Mouse (Mus musculus) heart, embryonic 15.5 days (tissue): ENCODE data around the gene Lcn2. TPM values are rescaled to one million over a fixed set of nuclear protein-coding genes. Genes with fewer than 3 reads are reported as not detected.

Experiments used
- ATAC-seq: fragments of 200-750 bp; cut with Nextera tagmentation; replicated peaks from 2 replicates; pipeline ENCODE4 v1.8.0; 2017; ENCODE audit warnings: low read depth, moderate TSS enrichment; ENCODE audit not compliant: insufficient number of reproducible peaks, insufficient read depth, low FRiP score
- H3K27ac ChIP-seq: fragments of 300-500 bp; sonication (generic); 2 replicates; pipeline ENCODE4 v1.5.1; 2015; ENCODE audit warnings: mild to moderate bottlenecking, inconsistent platforms
- H3K27me3 ChIP-seq: fragments of 300-500 bp; sonication (generic); 2 replicates; pipeline ENCODE4 v1.6.1; 2015; ENCODE audit warnings: inconsistent platforms
- H3K36me3 ChIP-seq: fragments of 300-500 bp; sonication (generic); 2 replicates; pipeline ENCODE4 v1.6.1; 2015; ENCODE audit warnings: mild to moderate bottlenecking, inconsistent platforms
- H3K4me1 ChIP-seq: fragments of 300-500 bp; sonication (generic); replicated peaks from 2 replicates; pipeline ENCODE4 v1.6.1; 2015; ENCODE audit warnings: inconsistent platforms
- H3K4me2 ChIP-seq: fragments of 300-500 bp; sonication (generic); 2 replicates; pipeline ENCODE4 v1.6.1; 2015; ENCODE audit warnings: inconsistent platforms, mild to moderate bottlenecking, moderate library complexity
- H3K4me3 ChIP-seq: fragments of 300-500 bp; sonication (generic); 2 replicates; pipeline ENCODE4 v1.5.1; 2015; ENCODE audit warnings: mild to moderate bottlenecking, inconsistent platforms
- H3K9ac ChIP-seq: fragments of 300-500 bp; sonication (generic); 2 replicates; pipeline ENCODE4 v1.6.1; 2015; ENCODE audit warnings: mild to moderate bottlenecking, inconsistent platforms
- H3K9me3 ChIP-seq: fragments of 300-500 bp; sonication (generic); replicated peaks from 2 replicates; pipeline ENCODE4 v1.6.1; 2016; ENCODE audit warnings: inconsistent platforms
- WGBS: fragments of 180-500 bp; shearing (Covaris S2); methylation state at CpG from one replicate; pipeline ENCODE4 v1.1.7; 2015; ENCODE audit warnings: mixed read lengths; 5-methylcytosine and 5-hydroxymethylcytosine counted together
- polyA plus RNA-seq: library from polyadenylated mRNA; unstranded; fragments of >200 nt; fragmentation: Nextera tagmentation; extraction: Ambion mirVana; gene quantifications from 2 replicates; pipeline ENCODE4 v1.2.1, GENCODE M21; 2015

Gene Lcn2
- polyA plus RNA-seq: 2.2 and 2.8 TPM in 2 replicates

DNA sequence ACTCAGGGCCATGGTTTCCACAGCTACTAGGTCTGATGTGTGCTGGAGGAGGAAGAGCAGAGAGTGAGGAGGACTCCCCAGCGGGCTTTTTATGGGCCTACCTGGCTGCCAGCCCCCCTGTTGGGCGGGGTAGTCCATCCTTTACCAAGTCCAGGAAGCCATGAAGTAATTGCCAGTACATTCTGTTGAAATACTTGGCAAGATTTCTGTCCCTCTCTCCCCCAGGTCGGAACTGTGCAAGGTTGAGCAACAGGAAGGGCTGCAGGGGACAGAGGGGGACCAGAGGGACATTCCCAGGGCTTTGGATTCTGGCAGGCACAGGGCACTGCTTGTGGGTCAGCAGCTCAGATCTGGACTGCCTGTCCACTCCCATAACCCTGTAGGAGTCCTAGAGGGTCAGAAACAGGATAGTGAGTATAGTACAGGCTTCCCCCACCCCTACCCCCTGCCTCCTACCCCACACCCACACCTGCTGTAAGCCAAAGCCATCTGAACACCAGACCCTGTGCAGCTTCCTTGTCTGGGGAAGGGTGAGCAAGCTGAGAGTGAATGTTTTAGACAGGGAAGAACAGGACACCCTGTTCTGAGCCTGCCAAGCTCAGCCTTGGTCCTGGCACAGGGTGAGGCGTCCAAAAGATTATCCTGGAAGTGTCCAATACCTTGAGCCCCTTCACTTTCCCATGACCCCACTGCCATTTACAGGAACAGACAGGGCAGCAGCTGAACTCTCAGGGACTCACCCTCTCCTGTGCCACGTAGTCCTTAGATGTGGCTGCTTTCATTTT, at the start of gene Lcn2:
Lcn2 (minus strand) TSS at position 547 of the 785 bp plus-strand sequence.
- Histone ChIP-seq H3K4me3 (no peak within 1 kb of the TSS), H3K9ac (no peak within 1 kb of the TSS), H3K9me3 (no peaks in the 10 kb centered on the region), H3K4me1 (peaks cover 8% of the 10 kb centered on the region), H3K27ac (no peak within 1 kb of the TSS), H3K36me3 (no peaks in the 10 kb centered on the region), H3K4me2 (no peak within 1 kb of the TSS), H3K27me3 (peaks cover 7% of the 10 kb centered on the region; the same call in 1 of the 2 replicates)
- ATAC-seq: no peak
- 56% methylated on average over 5 of the region's 5 CpGs for WGBS

DNA sequence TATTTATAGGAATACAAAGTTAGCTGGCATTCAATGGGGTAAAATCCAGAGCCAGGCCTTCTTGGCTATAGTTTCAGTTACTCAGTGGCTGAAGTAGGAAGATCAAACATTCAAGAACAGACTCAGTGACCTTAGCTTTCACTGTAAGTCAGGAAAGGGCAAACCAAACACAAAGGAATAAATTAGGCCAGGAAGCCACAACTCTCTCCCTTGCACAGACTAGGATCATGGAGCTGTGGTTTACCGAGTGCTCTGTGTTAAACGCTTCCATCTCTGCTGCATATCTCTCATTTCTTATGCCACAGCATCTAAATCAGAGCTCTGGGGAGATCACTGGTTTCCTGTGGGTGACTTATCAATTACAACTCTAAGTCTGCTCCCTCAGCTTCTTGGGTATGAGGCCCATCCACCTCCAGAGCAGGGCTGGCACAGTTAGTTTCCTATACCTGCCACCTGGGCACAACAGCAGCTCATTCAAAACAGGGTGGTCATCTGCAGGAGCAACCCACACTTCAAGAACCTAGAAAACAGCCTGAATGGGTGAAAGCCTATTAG, 49.6 kb upstream of the Lcn2 start:
- 70% methylated on average over 2 of the region's 2 CpGs for WGBS

DNA sequence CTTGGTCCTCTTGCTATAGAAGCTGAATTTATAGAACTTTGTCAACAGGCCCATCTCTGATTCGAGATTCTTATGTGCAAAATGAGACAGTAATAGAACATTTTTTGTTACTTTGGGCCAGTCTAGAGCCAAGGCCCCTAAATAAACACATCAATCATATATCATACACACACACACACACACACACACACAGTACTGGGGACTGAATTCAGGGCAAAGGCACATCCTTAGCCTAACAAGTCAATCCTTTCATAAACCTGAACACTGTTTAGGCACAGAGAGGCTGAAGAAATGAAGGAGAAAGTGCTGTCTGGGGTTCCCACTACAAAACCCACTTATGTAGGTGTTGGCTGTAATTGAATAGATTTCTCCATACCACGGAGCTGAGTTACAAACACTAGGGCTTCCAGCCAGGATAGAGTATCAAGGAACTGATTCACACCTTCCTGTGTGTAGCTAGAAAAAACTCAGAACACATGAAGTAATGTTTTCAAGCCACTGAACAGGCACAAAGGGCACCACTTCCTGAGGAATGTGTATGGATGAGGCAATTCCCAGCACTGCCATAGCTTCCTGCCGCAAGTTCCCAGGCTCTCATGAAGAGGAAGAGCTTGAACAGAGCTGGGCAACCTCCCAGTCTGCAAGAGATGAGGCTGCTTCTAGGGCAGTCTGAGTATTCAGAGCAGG, 48.8 kb upstream of the Lcn2 start:
- no peak overlapping the region for H3K4me3 ChIP-seq
- no peak overlapping the region for H3K9ac ChIP-seq
- no peaks in the 10 kb centered on the region for H3K36me3 ChIP-seq
- 49% methylated on average over 3 of the region's 3 CpGs for WGBS
- peak; percentile 83 for ATAC-seq
- peak overlapping the region; percentile 80 for H3K27ac ChIP-seq
- H3K4me2 ChIP-seq: no peak overlapping the region
- peaks cover 34% of the 10 kb centered on the region for H3K4me1 ChIP-seq
- no peaks in the 10 kb centered on the region for H3K27me3 ChIP-seq
- no peaks in the 10 kb centered on the region for H3K9me3 ChIP-seq

More for the DNA sequence above, 49.6 kb upstream of the Lcn2 start:
- H3K36me3 ChIP-seq: no peaks in the 10 kb centered on the region
- peak overlapping the region; percentile 80 for H3K27ac ChIP-seq
- H3K9ac ChIP-seq: no peak overlapping the region
- ATAC-seq: no peak
- H3K9me3 ChIP-seq: no peaks in the 10 kb centered on the region
- H3K4me2 ChIP-seq: no peak overlapping the region
- H3K27me3 ChIP-seq: no peaks in the 10 kb centered on the region
- H3K4me3 ChIP-seq: no peak overlapping the region
- H3K4me1 ChIP-seq: peaks cover 34% of the 10 kb centered on the region

DNA sequence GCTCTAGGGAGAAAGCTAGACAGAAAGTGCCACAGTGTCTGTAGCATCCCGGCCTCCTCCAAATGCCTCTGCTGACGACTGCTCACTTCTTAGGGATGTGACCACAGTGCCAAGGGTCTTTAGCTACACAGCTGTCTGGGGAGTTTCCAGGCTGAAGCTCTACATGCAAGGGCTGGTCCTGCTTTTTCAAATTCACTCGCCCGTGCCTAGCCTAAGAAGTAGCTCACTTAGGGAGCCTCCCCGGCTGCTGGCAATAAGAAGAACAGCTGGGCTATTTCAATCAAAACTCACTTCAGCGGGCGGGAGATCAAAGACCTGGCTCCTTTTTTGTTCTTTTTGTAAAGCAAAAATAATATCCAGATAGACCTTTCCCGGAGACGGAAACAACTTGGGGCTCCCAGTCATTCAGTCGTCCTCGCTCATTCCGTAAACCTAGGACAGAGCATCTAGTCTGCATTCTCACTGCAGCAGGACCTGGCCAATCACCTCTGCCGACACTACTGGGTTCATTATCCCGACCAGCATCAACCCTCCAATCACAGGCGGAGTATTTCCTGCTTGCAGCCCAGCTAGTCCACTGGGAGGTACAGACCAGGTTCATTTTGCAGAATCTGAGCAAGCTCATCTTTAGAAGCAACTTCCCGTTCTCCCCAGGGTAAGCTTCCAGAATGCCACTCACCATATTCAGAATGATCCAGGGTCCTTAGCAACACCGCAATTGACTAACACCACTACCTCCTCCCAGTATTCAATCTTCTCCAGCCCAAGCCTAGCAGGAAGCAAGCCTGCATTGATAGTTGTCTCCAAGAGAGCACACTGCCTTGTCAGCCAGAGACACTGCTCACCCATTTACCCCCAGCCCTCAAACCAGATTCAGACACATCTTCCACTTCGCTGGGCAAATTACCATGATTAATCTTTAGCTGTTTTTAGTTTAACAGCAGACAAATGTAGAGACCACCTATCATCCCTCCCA, 42.9 kb upstream of the Lcn2 start:
- H3K36me3 ChIP-seq: no peaks in the 10 kb centered on the region
- 0 out of 2 replicates have a peak overlapping the region, but pooled peaks have one; percentile 35 for H3K9ac ChIP-seq
- peak; percentile 83 for ATAC-seq
- H3K4me2 ChIP-seq: peak overlapping the region; percentile 63
- H3K4me3 ChIP-seq: peak overlapping the region; percentile 43
- H3K27me3 ChIP-seq: no peaks in the 10 kb centered on the region
- no peaks in the 10 kb centered on the region for H3K9me3 ChIP-seq
- peak overlapping the region; percentile 63 for H3K27ac ChIP-seq
- WGBS: 13% methylated on average over 18 of the region's 18 CpGs
- H3K4me1 ChIP-seq: peaks cover 27% of the 10 kb centered on the region

DNA sequence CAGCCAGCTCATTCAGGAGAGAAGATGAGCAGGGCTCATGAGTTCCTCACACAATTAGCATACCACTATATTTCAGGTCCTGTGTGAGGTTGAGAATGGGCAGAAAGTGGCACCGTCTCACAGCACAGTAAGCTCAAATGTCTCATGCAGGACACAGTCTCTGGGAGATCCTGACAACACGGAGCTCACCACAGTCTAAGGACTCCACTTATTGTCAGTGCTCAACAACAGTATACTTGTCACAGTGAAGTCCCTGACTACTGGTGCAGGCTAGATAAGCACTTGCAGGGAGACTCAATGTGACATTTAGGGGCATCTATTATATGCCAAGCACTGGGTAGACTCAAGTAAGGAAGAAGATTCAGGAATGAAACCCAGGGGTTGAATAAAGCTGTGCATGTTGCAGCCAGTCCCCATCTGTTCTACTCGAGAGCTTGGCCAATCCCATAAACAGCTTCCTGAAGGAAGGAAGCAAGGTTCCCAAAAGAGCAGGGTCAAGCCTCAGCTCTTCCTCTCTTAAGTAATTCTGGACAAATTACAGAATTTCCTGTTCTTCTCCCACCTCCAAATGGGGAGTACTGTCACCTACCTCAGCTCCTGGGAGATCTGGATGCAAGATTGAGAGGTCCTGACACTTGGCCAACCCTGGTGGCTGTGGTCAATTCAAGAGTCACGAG, 41.3 kb upstream of the Lcn2 start:
- no peaks in the 10 kb centered on the region for H3K27me3 ChIP-seq
- peak overlapping the region; percentile 24 for H3K27ac ChIP-seq
- ATAC-seq: no peak
- peaks cover 37% of the 10 kb centered on the region for H3K4me1 ChIP-seq
- no peak overlapping the region for H3K9ac ChIP-seq
- no peaks in the 10 kb centered on the region for H3K9me3 ChIP-seq
- 0 out of 2 replicates have a peak overlapping the region, but pooled peaks have one; percentile 12 for H3K4me2 ChIP-seq
- 65% methylated on average over 4 of the region's 4 CpGs for WGBS
- H3K36me3 ChIP-seq: no peaks in the 10 kb centered on the region
- H3K4me3 ChIP-seq: no peak overlapping the region

DNA sequence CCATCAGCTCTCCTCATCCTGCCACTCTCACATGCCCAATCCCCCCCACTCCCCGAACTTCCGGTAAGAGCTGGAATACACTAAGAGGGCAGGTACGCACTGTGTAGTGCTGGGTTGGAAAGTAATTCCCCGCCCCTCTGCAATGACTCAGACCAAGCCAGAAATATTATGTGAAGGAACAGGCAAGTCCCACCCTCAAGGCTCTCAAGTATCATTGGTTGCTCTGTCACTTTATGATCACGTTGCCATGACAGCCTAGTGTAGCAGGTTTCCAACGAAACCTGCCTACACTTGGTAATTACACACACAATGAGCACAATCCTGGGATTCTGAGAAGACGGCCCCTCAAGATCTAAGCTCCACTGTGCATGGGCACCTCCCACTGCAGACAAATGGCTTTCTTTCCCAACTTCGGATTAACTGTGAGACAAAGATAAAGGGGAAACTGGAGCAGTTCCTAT, 40.2 kb upstream of the Lcn2 start:
- 53% methylated on average over 8 of the region's 8 CpGs for WGBS
- Histone ChIP-seq H3K27me3 (no peaks in the 10 kb centered on the region), H3K9me3 (no peaks in the 10 kb centered on the region), H3K4me1 (peaks cover 47% of the 10 kb centered on the region), H3K4me2 (peak overlapping the region; percentile 12; the same call in 1 of the 2 replicates), H3K36me3 (no peaks in the 10 kb centered on the region), H3K9ac (no peak overlapping the region), H3K4me3 (no peak overlapping the region), H3K27ac (peak overlapping the region; percentile 24)
- no peak; the same call in 1 of the 2 replicates for ATAC-seq

DNA sequence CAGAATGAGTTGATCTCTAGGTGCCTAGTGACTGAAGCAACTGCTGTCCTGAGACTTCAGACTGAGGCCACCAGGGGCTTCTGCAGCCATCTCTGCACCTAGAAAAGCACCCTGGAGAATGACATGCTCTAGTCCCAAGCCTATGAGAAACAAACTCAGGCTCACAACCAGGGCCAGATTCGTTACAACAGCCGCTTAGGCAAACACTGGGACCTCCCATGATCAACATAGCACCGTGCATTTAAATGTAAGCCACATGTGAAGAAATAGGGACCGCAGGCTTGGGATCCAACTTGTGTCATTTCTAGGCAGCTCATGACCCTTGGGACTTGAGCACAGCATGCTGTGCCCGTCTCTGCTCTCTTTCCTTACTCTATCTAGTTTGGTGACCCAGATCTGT, 39.7 kb upstream of the Lcn2 start:
- peaks cover 53% of the 10 kb centered on the region for H3K4me1 ChIP-seq
- 78% methylated on average over 5 of the region's 5 CpGs for WGBS
- H3K36me3 ChIP-seq: no peaks in the 10 kb centered on the region

DNA sequence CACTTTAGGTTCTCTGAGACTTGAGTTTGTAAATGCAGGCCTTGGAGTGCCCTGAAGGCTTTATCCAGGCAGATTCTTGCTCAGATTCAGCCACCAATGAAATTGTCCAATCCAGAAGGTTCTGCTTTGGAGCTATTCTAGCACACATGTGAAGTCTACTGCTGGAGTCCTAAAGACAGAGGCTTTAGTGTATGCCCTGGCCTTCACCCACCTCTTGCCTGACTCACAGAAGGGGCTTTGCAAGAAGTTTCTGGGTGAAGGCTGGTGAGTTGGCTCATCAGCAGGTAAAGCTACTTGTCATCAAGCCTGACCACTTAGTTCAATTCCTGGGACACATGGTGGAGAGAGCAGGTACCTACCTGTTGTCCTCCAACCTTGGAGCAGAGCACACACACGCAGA, 38.1 kb upstream of the Lcn2 start:
- no peaks in the 10 kb centered on the region for H3K27me3 ChIP-seq
- H3K36me3 ChIP-seq: 0 out of 2 replicates have a peak, but pooled peaks cover 1% of the 10 kb centered on the region
- H3K27ac ChIP-seq: no peak overlapping the region
- ATAC-seq: no peak
- peaks cover 61% of the 10 kb centered on the region for H3K4me1 ChIP-seq
- no peaks in the 10 kb centered on the region for H3K9me3 ChIP-seq
- H3K4me3 ChIP-seq: no peak overlapping the region
- no peak overlapping the region for H3K4me2 ChIP-seq
- H3K9ac ChIP-seq: no peak overlapping the region
- WGBS: 97% methylated on average over 1 of the region's 1 CpGs

More for the DNA sequence above, 39.7 kb upstream of the Lcn2 start:
- H3K4me2 ChIP-seq: no peak overlapping the region
- no peaks in the 10 kb centered on the region for H3K9me3 ChIP-seq
- no peaks in the 10 kb centered on the region for H3K27me3 ChIP-seq
- H3K27ac ChIP-seq: peak overlapping the region; percentile 24; the same call in 1 of the 2 replicates
- no peak overlapping the region for H3K9ac ChIP-seq
- H3K4me3 ChIP-seq: no peak overlapping the region
- ATAC-seq: no peak

DNA sequence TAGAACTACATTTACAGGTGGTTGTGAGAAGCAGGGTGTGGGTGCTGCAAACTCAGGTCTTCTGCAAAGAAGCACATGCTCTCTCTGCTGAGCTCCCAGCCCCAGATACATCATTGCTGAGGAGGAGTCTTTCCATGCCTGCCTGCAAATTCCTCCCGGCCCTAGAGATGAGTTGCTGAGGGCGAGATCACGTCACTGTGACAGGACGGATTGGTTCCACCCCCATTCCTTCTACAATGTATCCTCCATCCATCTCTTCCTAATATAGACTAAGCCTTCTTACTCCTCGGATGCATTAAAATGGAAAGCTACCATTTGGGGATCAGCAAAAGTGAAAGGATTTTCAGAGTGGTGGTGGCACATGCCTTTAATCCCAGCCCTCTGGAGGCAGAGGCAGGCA, 37.5 kb upstream of the Lcn2 start:
- WGBS: 55% methylated on average over 5 of the region's 5 CpGs
- Histone ChIP-seq H3K27me3 (no peaks in the 10 kb centered on the region), H3K36me3 (0 out of 2 replicates have a peak, but pooled peaks cover 3% of the 10 kb centered on the region), H3K4me2 (no peak overlapping the region), H3K4me3 (no peak overlapping the region), H3K4me1 (peaks cover 57% of the 10 kb centered on the region), H3K27ac (no peak overlapping the region), H3K9me3 (no peaks in the 10 kb centered on the region), H3K9ac (no peak overlapping the region)
- no peak for ATAC-seq

DNA sequence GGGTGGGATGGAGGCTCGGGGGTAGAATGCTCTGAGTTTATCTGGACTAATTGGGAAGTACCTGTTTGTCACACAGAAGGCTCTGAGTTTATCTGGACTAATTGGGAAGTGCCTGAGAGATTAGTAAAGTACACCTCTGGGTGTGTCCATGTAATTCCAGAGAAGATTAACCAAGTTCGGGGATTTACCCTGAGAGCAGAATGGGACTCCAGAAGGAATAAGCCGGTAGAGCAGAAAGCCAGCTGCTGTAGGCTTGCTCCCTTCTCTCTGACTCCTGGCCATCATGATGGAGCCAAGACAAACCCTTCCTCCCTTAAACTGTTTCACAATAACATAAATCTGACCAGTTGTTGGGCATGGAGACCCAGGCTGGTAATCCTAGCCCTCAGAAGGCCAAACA, 36.7 kb upstream of the Lcn2 start:
- peaks cover 53% of the 10 kb centered on the region for H3K4me1 ChIP-seq

More for the DNA sequence above, 36.7 kb upstream of the Lcn2 start:
- Histone ChIP-seq H3K4me2 (no peak overlapping the region), H3K9ac (no peak overlapping the region), H3K27ac (peak overlapping the region; percentile 84), H3K4me3 (no peak overlapping the region), H3K27me3 (no peaks in the 10 kb centered on the region), H3K9me3 (no peaks in the 10 kb centered on the region), H3K36me3 (0 out of 2 replicates have a peak, but pooled peaks cover 10% of the 10 kb centered on the region)
- 36% methylated on average over 3 of the region's 3 CpGs for WGBS
- no peak for ATAC-seq
